Mouse (Mus musculus): ENCODE measurements at regions not wholly inside any gene's neighbourhood (a gene's known extent, or its start where the extent isn't known, plus 50 kb on each side); places are given as distances from the start of the nearest gene placed in this dataset.

GRCm38 (mm10) chr1:72038518-72038917 lies 173.6 kb downstream of the Mreg start:
- no peak for DNase-seq

DNA sequence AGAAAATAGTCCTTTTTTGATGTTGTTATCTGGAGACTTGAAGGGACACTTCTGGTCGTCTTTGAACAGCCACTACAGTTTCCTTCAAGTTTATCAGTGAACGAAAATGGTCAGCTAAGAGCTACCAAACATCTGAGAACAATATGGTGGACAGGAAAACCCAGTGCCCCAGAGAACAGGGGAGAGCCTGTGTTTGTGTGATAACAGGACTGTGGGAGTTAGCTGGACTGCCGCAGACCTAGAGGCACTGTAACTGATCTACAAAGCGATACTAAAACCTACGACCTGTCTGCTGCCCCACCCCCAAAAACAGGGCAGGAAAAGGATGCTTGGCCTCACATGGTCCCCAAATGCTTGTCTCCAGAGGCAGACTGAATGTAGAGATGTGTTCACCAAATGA lies 175.5 kb downstream of the Mreg start:
- no peak for DNase-seq

GRCm38 (mm10) chr1:72036141-72036540 lies 176.0 kb downstream of the Mreg start:
- DNase-seq = no peak

DNA sequence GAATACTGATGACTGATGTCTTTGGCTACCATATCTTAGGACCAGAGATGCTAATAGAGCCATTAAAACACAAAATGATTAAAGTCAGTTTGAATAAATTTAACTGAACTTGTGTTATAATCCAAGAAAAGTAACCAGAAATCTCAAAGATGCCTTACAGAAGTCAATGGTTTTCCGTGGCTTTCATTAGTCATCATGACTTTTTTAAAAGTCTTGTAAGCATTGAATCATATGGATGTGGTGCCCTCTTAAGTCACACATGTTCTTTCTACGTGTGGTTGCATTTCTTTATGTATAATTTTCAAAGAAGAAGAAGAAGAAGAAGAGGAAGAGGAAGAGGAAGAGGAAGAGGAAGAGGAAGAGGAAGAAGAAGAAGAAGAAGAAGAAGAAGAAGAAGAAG lies 178.2 kb downstream of the Mreg start:
- no peak for DNase-seq

- peak; percentile 23 for DNase-seq
Observed at GRCm38 (mm10) chr1:72032214-72032613, 179.9 kb downstream of the Mreg start.

DNA sequence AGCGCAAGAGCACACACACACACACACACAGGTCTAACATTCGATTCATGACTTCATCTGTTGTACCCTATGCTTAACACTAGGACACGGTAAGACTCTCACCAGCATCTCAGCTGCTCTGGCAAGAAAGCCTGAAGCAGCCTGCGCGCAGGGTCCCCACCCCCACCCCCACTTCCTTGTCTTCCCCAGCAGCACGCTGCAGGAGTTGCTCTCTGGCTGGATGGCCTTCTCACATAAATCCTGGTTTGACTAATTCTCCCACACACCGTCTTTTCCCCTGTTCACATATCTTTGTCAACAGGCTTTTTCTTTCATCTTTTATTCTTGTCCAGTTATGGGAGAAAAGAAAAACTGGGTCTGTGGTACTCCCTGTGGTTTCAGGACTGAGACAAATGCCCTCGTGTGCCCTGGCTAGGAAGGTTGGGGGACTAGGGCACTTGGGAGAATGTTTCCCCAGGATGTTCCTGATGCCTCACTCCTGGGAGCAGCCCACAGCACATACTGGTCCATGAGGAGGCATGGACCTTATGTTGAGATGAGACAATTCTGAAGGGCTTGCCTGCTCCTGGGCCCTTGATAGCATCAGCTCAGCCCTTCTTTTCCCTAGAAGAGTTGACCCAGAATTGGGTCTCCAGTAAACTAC lies 181.2 kb downstream of the Mreg start:
- no peak for DNase-seq

GRCm38 (mm10) chr1:72029625-72030024 lies 182.5 kb downstream of the Mreg start:
- no peak for DNase-seq

GRCm38 (mm10) chr1:72026861-72027260 lies 185.2 kb downstream of the Mreg start:
- DNase-seq = no peak

- no peak for DNase-seq
Observed at GRCm38 (mm10) chr1:72022631-72023030, 189.5 kb downstream of the Mreg start.

DNA sequence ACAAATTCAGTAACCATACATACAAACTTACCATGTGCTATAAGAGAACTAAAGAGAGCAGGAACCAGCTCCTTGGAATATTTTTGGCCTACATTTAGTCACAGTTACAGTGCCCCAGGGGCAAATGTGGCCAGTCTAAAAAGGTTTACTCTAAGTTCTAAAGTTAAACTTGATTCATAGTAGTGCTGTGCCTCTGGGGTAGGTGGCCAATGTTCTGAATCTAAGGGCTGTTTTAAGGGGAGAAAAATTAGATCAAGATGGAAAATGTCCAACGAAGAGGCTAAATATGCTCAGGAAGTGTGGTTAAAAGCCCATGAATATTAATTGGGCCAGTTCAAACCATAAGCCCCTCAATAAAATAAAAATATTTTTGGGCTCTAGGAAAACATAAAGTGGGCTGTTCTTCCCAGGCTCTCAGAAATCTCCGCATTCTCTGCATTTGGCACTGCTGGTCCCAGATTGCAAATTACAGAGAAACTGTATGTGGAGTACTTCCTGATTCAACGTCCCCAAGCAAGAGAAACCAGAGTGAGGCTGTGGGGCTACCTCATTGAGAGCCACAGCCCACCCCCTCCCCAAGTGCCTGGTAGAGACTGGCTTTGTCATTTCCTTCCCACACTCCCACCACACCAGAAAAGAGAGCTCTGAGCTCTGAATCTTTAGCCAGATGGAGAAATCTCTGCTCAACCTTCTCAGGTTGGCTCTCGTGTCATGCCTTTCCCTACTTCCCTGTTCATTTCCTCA lies 193.5 kb downstream of the Mreg start:
- DNase-seq = no peak

GRCm38 (mm10) chr1:72017814-72018478 lies 194.2 kb downstream of the Mreg start:
- DNase-seq = no peak

DNA sequence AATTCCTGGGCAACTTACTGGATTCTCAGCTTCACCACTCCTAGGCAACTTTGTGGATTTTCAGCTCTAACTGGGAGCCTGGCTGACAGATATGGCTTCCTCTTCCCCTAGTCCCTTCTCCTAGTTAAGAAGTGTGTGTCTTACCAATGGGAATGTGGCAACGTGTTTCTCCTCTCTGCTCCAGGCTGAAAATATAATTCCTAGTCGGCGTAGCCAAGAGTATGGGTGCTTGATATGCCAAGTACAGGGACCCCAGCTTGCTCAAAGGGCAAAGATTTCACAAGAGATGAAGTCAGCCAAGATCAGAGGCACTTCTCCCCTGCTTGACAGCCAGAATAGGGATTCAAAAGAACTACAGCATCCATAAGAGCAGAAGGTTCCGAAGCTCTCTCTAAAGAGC lies 196.6 kb downstream of the Mreg start:
- DNase-seq = no peak

DNA sequence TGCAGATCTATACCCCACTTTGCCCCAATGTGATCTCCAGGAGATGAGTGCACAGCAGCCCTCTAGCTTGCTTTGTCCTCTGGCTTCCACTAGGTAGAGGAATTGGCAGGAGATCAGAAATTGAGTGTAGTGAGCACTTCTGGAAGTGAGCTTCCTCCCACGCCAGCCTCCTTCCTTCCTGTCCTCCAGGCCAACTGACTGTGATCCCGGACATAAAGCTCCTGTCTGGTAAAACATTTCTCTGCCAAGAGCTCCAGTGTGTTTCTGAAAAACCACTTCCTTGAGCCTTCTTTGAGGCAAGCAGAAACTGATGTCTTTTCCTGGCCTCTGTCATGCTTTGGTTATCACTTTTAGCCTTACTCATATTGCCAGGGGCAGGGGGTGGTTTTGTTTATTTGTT lies 197.5 kb downstream of the Mreg start:
- DNase-seq = peak; percentile 37

DNA sequence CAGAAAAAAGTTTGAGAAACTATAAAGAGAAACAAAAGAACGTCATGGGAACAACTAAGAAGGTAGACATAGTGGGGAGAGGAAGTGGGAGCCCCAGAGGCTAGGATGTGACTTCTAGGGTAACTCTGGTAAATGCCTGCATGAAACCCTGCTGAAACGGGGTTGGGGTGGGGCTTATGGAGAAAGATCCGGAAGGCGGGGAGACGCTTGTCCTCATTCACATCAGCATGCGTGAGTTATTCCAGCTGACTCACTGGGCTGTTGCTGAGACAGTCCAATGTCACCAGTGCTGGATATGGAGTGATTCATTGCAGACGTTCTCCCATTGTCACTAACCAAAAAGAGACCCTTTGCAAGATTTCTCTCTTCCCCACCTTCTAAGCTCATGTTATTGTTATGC lies 198.2 kb downstream of the Mreg start:
- DNase-seq = no peak

- no peak for DNase-seq
Observed at GRCm38 (mm10) chr1:72012710-72013109, 199.4 kb downstream of the Mreg start.

DNA sequence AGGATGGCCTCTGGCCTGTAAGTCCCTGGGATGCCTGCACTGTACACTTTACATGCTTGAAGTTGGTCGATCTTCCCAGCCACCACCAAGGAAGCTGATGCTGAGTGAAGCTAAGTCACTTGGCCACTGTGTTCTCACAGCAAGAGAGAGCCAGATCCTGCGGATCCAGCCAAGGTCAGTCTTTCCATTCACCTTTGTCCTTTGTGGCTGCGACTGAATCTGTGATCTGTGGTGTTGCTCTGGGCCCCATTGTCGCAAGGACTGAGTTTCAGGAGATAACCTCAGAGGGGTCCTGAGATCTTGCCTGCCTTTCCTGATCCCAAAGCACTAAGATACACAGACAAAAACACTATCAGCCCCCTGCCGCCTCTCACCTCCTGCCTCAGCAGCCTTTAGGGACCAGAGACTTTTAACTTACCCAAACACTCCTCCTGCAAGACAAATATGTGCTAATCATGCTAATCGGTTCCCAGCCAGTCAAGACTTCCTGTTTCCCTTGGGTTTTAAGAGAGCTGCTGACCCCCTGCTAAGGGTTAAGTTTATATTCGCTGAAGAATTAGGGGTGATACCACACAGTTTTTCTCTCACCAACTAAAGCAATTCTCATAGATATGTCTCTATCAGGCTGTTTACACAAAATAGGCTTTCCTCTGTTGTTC lies 202.7 kb downstream of the Mreg start:
- no peak for DNase-seq

DNA sequence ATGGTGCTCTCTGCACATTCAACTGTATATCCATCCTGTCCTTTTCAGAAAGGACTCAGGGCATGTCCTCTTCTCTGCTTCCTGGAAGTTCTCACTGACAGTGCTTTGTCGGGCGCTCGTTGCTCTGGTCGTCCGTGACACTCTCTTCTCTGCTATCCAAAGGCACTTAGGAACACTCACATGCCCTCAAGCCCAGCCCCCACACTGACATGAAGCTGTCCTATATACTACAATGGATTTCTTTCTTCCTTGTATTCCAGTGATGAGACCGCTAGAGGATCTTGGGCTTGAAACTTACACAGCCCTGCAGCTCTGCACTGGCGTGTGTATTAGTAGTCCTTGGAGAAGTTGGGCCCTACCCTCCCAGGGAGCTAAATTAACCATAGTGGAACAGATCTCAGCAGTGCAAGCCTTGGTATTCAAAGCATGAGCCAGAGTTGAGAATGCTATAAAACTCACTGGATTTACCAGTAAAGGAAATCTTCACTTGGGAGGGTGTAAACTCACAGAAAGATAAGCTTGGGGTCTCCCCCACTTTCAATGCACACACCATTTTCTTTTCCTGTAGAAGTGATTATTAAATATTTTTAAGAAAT lies 205.3 kb downstream of the Mreg start:
- DNase-seq = no peak

- no peak for DNase-seq
Observed at GRCm38 (mm10) chr1:72005956-72006355, 206.2 kb downstream of the Mreg start.

DNA sequence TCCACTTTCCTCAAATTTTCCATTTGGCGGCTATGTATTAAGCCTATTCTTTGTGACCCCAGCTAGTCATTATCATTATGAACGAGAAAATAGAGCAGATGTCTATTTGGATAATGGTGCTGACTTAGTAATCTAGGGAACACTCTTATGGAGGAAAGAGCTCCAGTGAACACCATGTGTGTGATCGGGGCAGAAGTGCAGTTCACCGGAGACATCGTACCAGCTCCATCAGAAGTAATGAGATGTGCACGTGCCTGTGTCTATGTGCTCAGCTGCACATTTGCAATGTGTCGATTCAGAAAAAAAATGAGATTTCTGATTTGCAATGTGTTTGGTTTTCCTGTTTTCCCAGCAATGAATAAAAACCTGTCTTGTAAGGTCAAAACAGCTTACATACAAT lies 206.6 kb downstream of the Mreg start:
- no peak for DNase-seq

DNA sequence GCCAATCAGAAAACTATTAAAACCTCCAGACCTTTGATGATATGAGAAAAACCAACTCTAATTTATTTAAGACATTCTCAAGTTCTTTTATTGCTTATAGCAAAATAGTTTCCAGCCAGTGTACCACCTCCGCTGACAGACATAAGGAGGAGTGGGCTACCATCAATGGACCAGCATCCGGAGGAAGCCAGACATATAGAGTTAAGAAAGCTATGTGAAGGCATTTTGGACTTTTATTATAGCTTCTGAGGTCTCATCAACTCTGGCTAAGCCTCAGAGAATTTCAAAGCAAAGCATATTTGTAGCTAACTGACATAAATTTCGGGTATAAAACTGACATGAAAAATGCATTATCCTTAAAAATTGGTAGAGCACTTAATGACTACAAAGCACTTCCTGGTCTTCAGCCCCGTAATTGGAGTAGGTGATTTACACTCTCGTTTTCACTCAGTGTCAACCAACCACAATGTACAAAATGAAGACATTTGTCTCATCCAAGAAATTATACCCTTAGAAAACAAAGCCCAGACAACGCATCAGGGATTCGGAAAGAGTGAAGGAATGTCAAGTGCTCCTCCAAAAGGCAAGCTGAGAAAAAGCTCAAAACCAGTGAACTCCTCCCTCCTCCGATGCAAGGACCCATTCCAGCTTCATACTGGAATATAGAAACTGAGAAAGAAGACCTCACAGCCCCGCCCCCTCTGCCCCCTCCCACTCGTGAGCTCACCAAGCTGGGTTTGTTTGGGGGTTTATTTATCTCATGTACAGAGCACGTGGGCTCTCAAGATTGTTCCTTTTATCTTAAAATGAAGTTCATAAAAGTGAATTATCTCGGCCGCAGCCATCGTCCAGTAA lies 208.5 kb downstream of the Mreg start:
- DNase-seq = no peak

DNA sequence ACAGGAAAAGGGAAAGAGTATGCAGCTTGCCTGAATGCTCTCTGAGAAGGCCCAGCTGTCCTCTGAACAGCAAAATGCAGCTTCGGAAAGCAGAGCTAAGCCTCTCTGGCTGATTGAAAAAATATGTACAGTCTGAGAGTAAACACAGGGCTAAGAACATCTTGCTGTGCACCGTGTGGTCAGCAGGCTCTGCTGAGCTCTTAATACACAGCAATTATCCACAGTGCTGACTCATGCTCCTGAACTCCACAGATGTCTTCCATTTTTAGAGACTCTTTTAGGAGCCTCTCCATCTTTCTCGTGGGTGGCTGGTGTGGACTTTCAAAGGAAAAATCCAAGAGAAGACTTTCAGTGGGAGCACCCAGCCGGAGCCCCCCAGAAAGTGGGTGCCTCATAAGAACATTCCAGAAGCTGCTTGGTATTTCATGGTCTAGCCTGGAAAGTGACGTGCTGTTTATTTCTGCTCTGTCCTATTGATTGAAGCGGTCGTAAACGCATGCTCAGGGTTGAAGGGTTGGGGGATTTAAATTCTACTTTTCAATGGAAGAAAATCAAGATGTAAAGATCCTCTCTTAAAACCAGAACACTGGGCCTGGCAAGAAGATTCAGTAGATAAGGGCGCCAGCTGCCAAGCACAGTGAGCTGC lies 209.5 kb downstream of the Mreg start:
- no peak for DNase-seq
